Mouse (Mus musculus): ENCODE measurements at regions not wholly inside any gene's neighbourhood (a gene's known extent, or its start where the extent isn't known, plus 50 kb on each side); places are given as distances from the start of the nearest gene placed in this dataset.

DNA sequence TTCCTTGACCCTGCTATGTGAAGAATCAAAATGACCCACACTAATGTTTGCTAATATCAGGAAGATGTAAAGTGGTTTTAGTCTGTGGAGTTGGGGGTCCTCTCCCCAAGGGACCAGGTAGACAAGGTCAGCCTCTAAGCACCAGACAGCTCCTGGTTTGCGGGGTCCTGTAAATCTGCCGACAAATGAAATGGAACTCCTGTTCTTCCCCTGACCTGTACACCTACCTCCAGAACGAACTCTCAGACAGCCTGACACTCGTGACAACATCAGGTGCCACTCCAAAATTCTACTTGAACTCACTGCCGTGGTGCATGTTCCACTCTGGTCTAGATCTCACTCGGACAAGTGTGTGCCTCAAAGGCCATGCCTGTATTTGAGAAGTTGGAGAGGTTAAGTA, 121.8 kb upstream of the Cdkn3 start:
- H3K36me3 ChIP-seq (ENCODE audit: control insufficient read depth, insufficient read depth, low read length, poor library complexity, severe bottlenecking), result no peaks in the 10 kb centered on the region
- H3K4me3 ChIP-seq (ENCODE audit: insufficient read depth in 1 of 2, low read depth in 1 of 2, low read length in 2 of 2, poor library complexity in 1 of 2, severe bottlenecking in 1 of 2), result no peak overlapping the region
- no peaks in the 10 kb centered on the region for H3K9me3 ChIP-seq (ENCODE audit: control insufficient read depth, insufficient read depth, low read depth, low read length)
- H3K4me1 ChIP-seq (ENCODE audit: control insufficient read depth in 2 of 2, insufficient read depth in 2 of 2, low read length in 2 of 2, poor library complexity in 1 of 2), result no peaks in the 10 kb centered on the region
- no peak for DNase-seq (ENCODE audit: low read depth, low spot score)
- TF ChIP-seq ZNF384 (IDR thresholded peaks at IDR 0.05; ENCODE audit: low read depth, low read length) (no peak), ZC3H11A (IDR thresholded peaks at IDR 0.05; ENCODE audit: borderline replicate concordance, low read depth, low read length) (no peak), HCFC1 (IDR thresholded peaks at IDR 0.05; ENCODE audit: borderline replicate concordance, insufficient read depth, low read length) (no peak), MAFK (IDR thresholded peaks at IDR 0.05; ENCODE audit: insufficient read depth, low read depth, low read length) (no peak), CHD2 (IDR thresholded peaks at IDR 0.05; ENCODE audit: low read depth, low read length) (no peak)
- in situ Hi-C loops (cut with MboI; ENCODE audit: low sequenced_read_pairs in 2 of 2, unreplicated experiment in 2 of 2), result no loop called here
- no peak overlapping the region for H3K9ac ChIP-seq (ENCODE audit: insufficient read depth, low read depth, low read length, poor library complexity, severe bottlenecking)
- no peak overlapping the region; the same call in 1 of the 2 replicates for H3K27ac ChIP-seq (ENCODE audit: insufficient read depth, low read depth, low read length, poor library complexity, severe bottlenecking)

- Histone ChIP-seq H3K27ac (ENCODE audit: insufficient read depth, low read depth, low read length, poor library complexity, severe bottlenecking) (no peak overlapping the region), H3K9ac (ENCODE audit: insufficient read depth, low read depth, low read length, poor library complexity, severe bottlenecking) (no peak overlapping the region), H3K4me3 (ENCODE audit: insufficient read depth in 1 of 2, low read depth in 1 of 2, low read length in 2 of 2, poor library complexity in 1 of 2, severe bottlenecking in 1 of 2) (no peak overlapping the region), H3K9me3 (ENCODE audit: control insufficient read depth, insufficient read depth, low read depth, low read length) (no peaks in the 10 kb centered on the region), H3K36me3 (ENCODE audit: control insufficient read depth, insufficient read depth, low read length, poor library complexity, severe bottlenecking) (no peaks in the 10 kb centered on the region), H3K4me1 (ENCODE audit: control insufficient read depth in 2 of 2, insufficient read depth in 2 of 2, low read length in 2 of 2, poor library complexity in 1 of 2) (no peaks in the 10 kb centered on the region)
- no peak for DNase-seq (ENCODE audit: low read depth, low spot score)
- in situ Hi-C loops (cut with MboI; ENCODE audit: low sequenced_read_pairs in 2 of 2, unreplicated experiment in 2 of 2), result no loop called here
- TF ChIP-seq CHD2 (IDR thresholded peaks at IDR 0.05; ENCODE audit: low read depth, low read length) (no peak), ZNF384 (IDR thresholded peaks at IDR 0.05; ENCODE audit: low read depth, low read length) (no peak), ZC3H11A (IDR thresholded peaks at IDR 0.05; ENCODE audit: borderline replicate concordance, low read depth, low read length) (no peak), MAFK (IDR thresholded peaks at IDR 0.05; ENCODE audit: insufficient read depth, low read depth, low read length) (no peak), HCFC1 (IDR thresholded peaks at IDR 0.05; ENCODE audit: borderline replicate concordance, insufficient read depth, low read length) (no peak)
These were observed 123.1 kb upstream of the Cdkn3 start for GRCm38 (mm10) chr14:46637240-46637639.

DNA sequence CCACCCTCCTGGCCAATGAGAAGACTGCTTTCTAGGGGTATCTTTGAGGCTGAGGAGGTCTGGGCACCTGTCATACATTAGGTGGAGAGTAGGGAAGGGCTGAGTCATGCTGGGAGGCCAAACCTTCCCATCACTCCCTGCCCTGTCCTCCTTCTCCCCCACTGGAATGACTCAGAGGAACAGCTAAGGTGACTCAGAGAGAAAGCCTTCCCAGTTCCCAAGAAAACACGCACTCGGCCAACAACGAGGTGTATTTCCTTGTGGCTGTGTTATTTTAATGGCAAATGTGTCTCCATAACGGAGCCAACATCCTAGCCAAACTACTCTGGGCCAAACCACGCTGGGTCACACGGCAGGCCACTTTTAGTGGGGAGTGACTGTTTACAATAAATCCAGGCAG, 124.0 kb upstream of the Cdkn3 start:
- in situ Hi-C loops (cut with MboI; ENCODE audit: low sequenced_read_pairs in 2 of 2, unreplicated experiment in 2 of 2), result no loop called here
- Histone ChIP-seq H3K27ac (ENCODE audit: insufficient read depth, low read depth, low read length, poor library complexity, severe bottlenecking) (no peak overlapping the region), H3K4me1 (ENCODE audit: control insufficient read depth in 2 of 2, insufficient read depth in 2 of 2, low read length in 2 of 2, poor library complexity in 1 of 2) (no peaks in the 10 kb centered on the region), H3K4me3 (ENCODE audit: insufficient read depth in 1 of 2, low read depth in 1 of 2, low read length in 2 of 2, poor library complexity in 1 of 2, severe bottlenecking in 1 of 2) (no peak overlapping the region), H3K36me3 (ENCODE audit: control insufficient read depth, insufficient read depth, low read length, poor library complexity, severe bottlenecking) (no peaks in the 10 kb centered on the region), H3K9ac (ENCODE audit: insufficient read depth, low read depth, low read length, poor library complexity, severe bottlenecking) (no peak overlapping the region), H3K9me3 (ENCODE audit: control insufficient read depth, insufficient read depth, low read depth, low read length) (no peaks in the 10 kb centered on the region)
- TF ChIP-seq HCFC1 (IDR thresholded peaks at IDR 0.05; ENCODE audit: borderline replicate concordance, insufficient read depth, low read length), result no peak
- no peak for TF ChIP-seq ZNF384 (IDR thresholded peaks at IDR 0.05; ENCODE audit: low read depth, low read length)
- TF ChIP-seq ZC3H11A (IDR thresholded peaks at IDR 0.05; ENCODE audit: borderline replicate concordance, low read depth, low read length), result no peak
- TF ChIP-seq CHD2 (IDR thresholded peaks at IDR 0.05; ENCODE audit: low read depth, low read length), result no peak
- peak; percentile 49; the same call in 1 of the 2 replicates for TF ChIP-seq MAFK (IDR thresholded peaks at IDR 0.05; ENCODE audit: insufficient read depth, low read depth, low read length)
- no peak for DNase-seq (ENCODE audit: low read depth, low spot score)

- no peak for DNase-seq (ENCODE audit: low read depth, low spot score)
- H3K9ac ChIP-seq (ENCODE audit: insufficient read depth, low read depth, low read length, poor library complexity, severe bottlenecking), result no peak overlapping the region
- TF ChIP-seq CHD2 (IDR thresholded peaks at IDR 0.05; ENCODE audit: low read depth, low read length) (no peak), HCFC1 (IDR thresholded peaks at IDR 0.05; ENCODE audit: borderline replicate concordance, insufficient read depth, low read length) (no peak), ZNF384 (IDR thresholded peaks at IDR 0.05; ENCODE audit: low read depth, low read length) (no peak), MAFK (IDR thresholded peaks at IDR 0.05; ENCODE audit: insufficient read depth, low read depth, low read length) (no peak), ZC3H11A (IDR thresholded peaks at IDR 0.05; ENCODE audit: borderline replicate concordance, low read depth, low read length) (no peak)
- no peaks in the 10 kb centered on the region for H3K36me3 ChIP-seq (ENCODE audit: control insufficient read depth, insufficient read depth, low read length, poor library complexity, severe bottlenecking)
- no peaks in the 10 kb centered on the region for H3K4me1 ChIP-seq (ENCODE audit: control insufficient read depth in 2 of 2, insufficient read depth in 2 of 2, low read length in 2 of 2, poor library complexity in 1 of 2)
- no peak overlapping the region for H3K4me3 ChIP-seq (ENCODE audit: insufficient read depth in 1 of 2, low read depth in 1 of 2, low read length in 2 of 2, poor library complexity in 1 of 2, severe bottlenecking in 1 of 2)
- no peak overlapping the region for H3K27ac ChIP-seq (ENCODE audit: insufficient read depth, low read depth, low read length, poor library complexity, severe bottlenecking)
- no peaks in the 10 kb centered on the region for H3K9me3 ChIP-seq (ENCODE audit: control insufficient read depth, insufficient read depth, low read depth, low read length)
- in situ Hi-C loops (cut with MboI; ENCODE audit: low sequenced_read_pairs in 2 of 2, unreplicated experiment in 2 of 2), result no loop called here
These were observed 125.0 kb upstream of the Cdkn3 start for GRCm38 (mm10) chr14:46635322-46635721.
